Mouse (Mus musculus): Measurements from ENCODE around the gene Tarsl2. TPM values are rescaled to one million over a fixed set of nuclear protein-coding genes. Genes with fewer than 3 reads are reported as not detected.

The Tarsl2 gene
- 15.3 and 17.5 TPM in 2 replicates for polyA plus RNA-seq (2015; fragmentation: Nextera tagmentation; extraction: Ambion mirVana)

DNA sequence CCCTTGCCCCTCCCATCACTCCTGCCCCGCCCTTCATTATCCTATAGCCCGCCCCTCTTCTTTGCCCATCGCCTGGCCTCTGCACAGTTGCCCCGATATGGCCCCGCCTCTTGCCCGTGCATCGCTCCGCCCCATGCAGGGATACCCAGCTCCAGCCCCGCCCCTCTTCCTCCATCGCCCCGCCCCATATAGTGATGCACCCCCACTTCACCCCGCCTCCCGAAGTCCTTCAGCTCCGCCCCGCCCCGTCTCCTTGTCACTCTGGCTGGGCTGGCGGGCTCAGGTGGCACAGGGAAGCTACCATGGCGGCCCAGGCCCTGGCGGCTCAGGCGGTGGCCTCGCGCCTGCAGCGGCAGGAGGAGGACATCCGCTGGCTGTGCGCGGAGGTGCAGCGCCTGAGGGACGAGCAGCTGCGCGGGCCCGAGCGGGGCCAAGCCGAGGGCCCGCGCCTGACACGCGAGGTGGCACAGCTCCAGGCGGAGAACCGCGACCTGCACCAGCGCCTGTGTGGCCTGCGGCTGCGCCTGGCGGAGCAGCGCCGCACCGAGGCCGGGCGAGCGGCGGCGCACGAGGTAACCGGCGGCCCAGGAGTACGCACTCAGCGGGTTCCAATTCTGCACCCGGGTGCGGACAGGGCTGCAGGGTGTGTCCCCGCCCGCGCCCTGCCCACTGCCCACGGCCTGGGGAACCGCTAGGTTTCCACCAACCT, at the start of gene Tarsl2:
Gene Tarsl2 (plus strand): TSS at position 256 of the 709 bp plus-strand sequence.

GRCm38 (mm10) chr7:65690869-65691268, 46.2 kb downstream of the Tarsl2 start, which contains the start of gene Tm2d3:
Gene Tm2d3, plus strand, starts transcription at chr7:65691169.

Other genes with a start within 250 kb of the Tarsl2 start
- gene Tjp1, start 117.1 kb upstream of the Tarsl2 start, polyA plus RNA-seq (2015; fragmentation: Nextera tagmentation; extraction: Ambion mirVana): 6.2 and 7.7 TPM in 2 replicates
- gene Tm2d3, start 46.3 kb downstream of the Tarsl2 start, polyA plus RNA-seq (2015; fragmentation: Nextera tagmentation; extraction: Ambion mirVana): 38.5 and 41.4 TPM in 2 replicates
- gene Pcsk6, start 216.8 kb downstream of the Tarsl2 start, polyA plus RNA-seq (2015; fragmentation: Nextera tagmentation; extraction: Ambion mirVana): 2.5 and 2.6 TPM in 2 replicates

All from spleen, postnatal 0 days (tissue).